Mouse (Mus musculus): ENCODE data around the gene Stk32c. TPM values are rescaled to one million over a fixed set of nuclear protein-coding genes. Genes with fewer than 3 reads are reported as not detected.
A peak's percentile ranks its signal among the peaks of the same experiment; 100 is the strongest.

Gene Stk32c
- polyA plus RNA-seq, 1 experiment from 2014 or later, result 1.2 TPM

- no peak overlapping the region for H3K4me2 ChIP-seq (replicated peaks)
- H3K9me3 ChIP-seq (ENCODE audit: control insufficient read depth, low read length), result no peaks in the 10 kb centered on the region
- peaks cover 28% of the 10 kb centered on the region for H3K4me1 ChIP-seq (replicated peaks; ENCODE audit: control insufficient read depth, insufficient read depth, low read length)
- no peaks in the 10 kb centered on the region for H3K27me3 ChIP-seq (ENCODE audit: control insufficient read depth, insufficient read depth, low read length)
- H3K4me3 ChIP-seq (replicated peaks; ENCODE audit: low read length), result no peak overlapping the region
- ATAC-seq (ENCODE audit: low FRiP score), result no peak
- DNase-seq (ENCODE audit: low spot score), result no peak
- no peak overlapping the region for H3K9ac ChIP-seq
- no peaks in the 10 kb centered on the region for H3K36me3 ChIP-seq (replicated peaks; ENCODE audit: control insufficient read depth, insufficient read depth)
- no peak overlapping the region; the same call in 1 of the 2 replicates for H3K27ac ChIP-seq
- 40% methylated on average over 4 of the region's 4 CpGs for WGBS
Observed at GRCm38 (mm10) chr7:139147360-139147759, 65.7 kb downstream of the Stk32c start.

GRCm38 (mm10) chr7:139145891-139146290 is 67.2 kb downstream of the Stk32c start:
- Histone ChIP-seq H3K9ac (no peak overlapping the region), H3K27ac (no peak overlapping the region), H3K4me2 (replicated peaks) (no peak overlapping the region), H3K4me3 (replicated peaks; ENCODE audit: low read length) (no peak overlapping the region), H3K27me3 (ENCODE audit: control insufficient read depth, insufficient read depth, low read length) (no peaks in the 10 kb centered on the region), H3K4me1 (replicated peaks; ENCODE audit: control insufficient read depth, insufficient read depth, low read length) (peaks cover 20% of the 10 kb centered on the region), H3K9me3 (ENCODE audit: control insufficient read depth, low read length) (no peaks in the 10 kb centered on the region), H3K36me3 (replicated peaks; ENCODE audit: control insufficient read depth, insufficient read depth) (no peaks in the 10 kb centered on the region)
- 16% methylated on average over 7 of the region's 7 CpGs for WGBS
- ATAC-seq (ENCODE audit: low FRiP score) (no peak), DNase-seq (ENCODE audit: low spot score) (no peak)

GRCm38 (mm10) chr7:139143785-139144184 is 69.3 kb downstream of the Stk32c start:
- 55% methylated on average over 1 of the region's 1 CpGs for WGBS
- no peaks in the 10 kb centered on the region for H3K27me3 ChIP-seq (ENCODE audit: control insufficient read depth, insufficient read depth, low read length)
- no peak overlapping the region for H3K4me3 ChIP-seq (replicated peaks; ENCODE audit: low read length)
- no peak overlapping the region for H3K9ac ChIP-seq
- ATAC-seq (ENCODE audit: low FRiP score) (no peak), DNase-seq (ENCODE audit: low spot score) (no peak)
- H3K4me1 ChIP-seq (replicated peaks; ENCODE audit: control insufficient read depth, insufficient read depth, low read length), result peaks cover 32% of the 10 kb centered on the region
- no peak overlapping the region for H3K27ac ChIP-seq
- H3K9me3 ChIP-seq (ENCODE audit: control insufficient read depth, low read length), result no peaks in the 10 kb centered on the region
- no peak overlapping the region for H3K4me2 ChIP-seq (replicated peaks)
- H3K36me3 ChIP-seq (replicated peaks; ENCODE audit: control insufficient read depth, insufficient read depth), result no peaks in the 10 kb centered on the region

- H3K27ac ChIP-seq, result peak overlapping the region; percentile 23; the same call in 1 of the 2 replicates
- WGBS, result 5% methylated on average over 11 of the region's 11 CpGs
- peak overlapping the region; percentile 5; the same call in 1 of the 2 replicates for H3K9ac ChIP-seq
- peak; percentile 40 for DNase-seq (ENCODE audit: low spot score)
- H3K4me2 ChIP-seq (replicated peaks), result no peak overlapping the region
- no peak overlapping the region for H3K4me3 ChIP-seq (replicated peaks; ENCODE audit: low read length)
- H3K4me1 ChIP-seq (replicated peaks; ENCODE audit: control insufficient read depth, insufficient read depth, low read length), result peaks cover 35% of the 10 kb centered on the region
- no peaks in the 10 kb centered on the region for H3K9me3 ChIP-seq (ENCODE audit: control insufficient read depth, low read length)
- no peaks in the 10 kb centered on the region for H3K36me3 ChIP-seq (replicated peaks; ENCODE audit: control insufficient read depth, insufficient read depth)
- H3K27me3 ChIP-seq (ENCODE audit: control insufficient read depth, insufficient read depth, low read length), result no peaks in the 10 kb centered on the region
- peak; percentile 69; the same call in 1 of the 2 replicates for ATAC-seq (ENCODE audit: low FRiP score)
Observed at GRCm38 (mm10) chr7:139139921-139140461, 73.1 kb downstream of the Stk32c start.

- 60% methylated on average over 5 of the region's 5 CpGs for WGBS
- Histone ChIP-seq H3K9me3 (ENCODE audit: control insufficient read depth, low read length) (no peaks in the 10 kb centered on the region), H3K4me1 (replicated peaks; ENCODE audit: control insufficient read depth, insufficient read depth, low read length) (peaks cover 39% of the 10 kb centered on the region), H3K27me3 (ENCODE audit: control insufficient read depth, insufficient read depth, low read length) (no peaks in the 10 kb centered on the region), H3K4me2 (replicated peaks) (no peak overlapping the region), H3K4me3 (replicated peaks; ENCODE audit: low read length) (no peak overlapping the region), H3K9ac (no peak overlapping the region), H3K36me3 (replicated peaks; ENCODE audit: control insufficient read depth, insufficient read depth) (no peaks in the 10 kb centered on the region), H3K27ac (peak overlapping the region; percentile 65)
- DNase-seq (ENCODE audit: low spot score), result peak; percentile 50
- no peak for ATAC-seq (ENCODE audit: low FRiP score)
Observed at GRCm38 (mm10) chr7:139136906-139137491, 76.1 kb downstream of the Stk32c start.

DNA sequence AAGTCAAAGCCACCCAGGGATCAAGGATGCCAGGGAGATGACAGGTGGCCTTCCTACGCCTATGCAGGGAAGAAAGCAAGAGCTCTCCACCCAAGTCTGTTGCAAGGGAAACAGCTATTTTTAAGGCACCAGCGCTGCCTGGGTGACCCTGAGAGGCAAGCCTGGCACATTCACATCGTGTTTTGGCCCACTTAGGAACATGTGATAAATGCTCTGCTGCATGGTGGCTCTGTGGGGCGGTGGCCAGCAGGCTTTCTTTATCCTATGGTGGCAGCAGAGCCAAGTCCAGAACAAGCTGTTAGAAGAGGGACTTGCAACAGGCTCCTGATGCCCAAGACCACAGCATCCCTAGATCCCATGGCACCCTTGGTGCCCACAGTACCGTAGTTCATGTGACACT is 77.9 kb downstream of the Stk32c start:
- Histone ChIP-seq H3K4me1 (replicated peaks; ENCODE audit: control insufficient read depth, insufficient read depth, low read length) (peaks cover 42% of the 10 kb centered on the region), H3K36me3 (replicated peaks; ENCODE audit: control insufficient read depth, insufficient read depth) (no peaks in the 10 kb centered on the region), H3K9me3 (ENCODE audit: control insufficient read depth, low read length) (no peaks in the 10 kb centered on the region), H3K27me3 (ENCODE audit: control insufficient read depth, insufficient read depth, low read length) (no peaks in the 10 kb centered on the region), H3K4me2 (replicated peaks) (no peak overlapping the region), H3K27ac (no peak overlapping the region), H3K4me3 (replicated peaks; ENCODE audit: low read length) (no peak overlapping the region), H3K9ac (no peak overlapping the region)
- no peak for DNase-seq (ENCODE audit: low spot score)
- no peak for ATAC-seq (ENCODE audit: low FRiP score)
- 84% methylated on average over 5 of the region's 5 CpGs for WGBS

DNA sequence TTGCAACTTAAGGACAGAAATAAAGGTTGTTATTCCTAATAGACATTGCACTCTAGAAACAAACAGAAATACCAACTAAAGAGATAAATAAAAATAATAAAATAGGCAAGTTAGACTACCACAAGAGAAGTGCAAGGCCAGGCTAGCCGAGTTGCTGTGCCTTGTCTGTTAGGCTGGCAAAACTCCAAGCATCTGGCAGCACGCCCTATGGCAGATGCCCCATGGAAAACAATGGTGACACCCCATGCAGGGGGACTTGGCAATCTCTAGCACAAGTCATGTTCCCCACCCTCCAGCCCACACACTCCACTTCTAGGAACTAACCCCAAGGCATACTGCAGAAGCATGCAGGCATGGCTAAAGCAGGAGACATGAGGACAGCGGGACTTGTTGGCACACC is 79.7 kb downstream of the Stk32c start:
- Histone ChIP-seq H3K36me3 (replicated peaks; ENCODE audit: control insufficient read depth, insufficient read depth) (no peaks in the 10 kb centered on the region), H3K4me1 (replicated peaks; ENCODE audit: control insufficient read depth, insufficient read depth, low read length) (peaks cover 34% of the 10 kb centered on the region), H3K27me3 (ENCODE audit: control insufficient read depth, insufficient read depth, low read length) (no peaks in the 10 kb centered on the region), H3K27ac (no peak overlapping the region), H3K9ac (no peak overlapping the region), H3K9me3 (ENCODE audit: control insufficient read depth, low read length) (no peaks in the 10 kb centered on the region), H3K4me2 (replicated peaks) (no peak overlapping the region), H3K4me3 (replicated peaks; ENCODE audit: low read length) (no peak overlapping the region)
- ATAC-seq (ENCODE audit: low FRiP score) (no peak), DNase-seq (ENCODE audit: low spot score) (peak; percentile 60)
- 55% methylated on average over 3 of the region's 3 CpGs for whole genome bisulfite sequencing

GRCm38 (mm10) chr7:139131538-139131937 is 81.6 kb downstream of the Stk32c start:
- Histone ChIP-seq H3K27me3 (ENCODE audit: control insufficient read depth, insufficient read depth, low read length) (no peaks in the 10 kb centered on the region), H3K4me2 (replicated peaks) (no peak overlapping the region), H3K27ac (no peak overlapping the region), H3K9ac (no peak overlapping the region), H3K4me3 (replicated peaks; ENCODE audit: low read length) (no peak overlapping the region), H3K36me3 (replicated peaks; ENCODE audit: control insufficient read depth, insufficient read depth) (no peaks in the 10 kb centered on the region), H3K4me1 (replicated peaks; ENCODE audit: control insufficient read depth, insufficient read depth, low read length) (peaks cover 22% of the 10 kb centered on the region), H3K9me3 (ENCODE audit: control insufficient read depth, low read length) (no peaks in the 10 kb centered on the region)
- no peak for DNase-seq (ENCODE audit: low spot score)
- no peak for ATAC-seq (ENCODE audit: low FRiP score)
- WGBS, result 69% methylated on average over 8 of the region's 8 CpGs

- 0 out of 2 replicates have a peak overlapping the region, but pooled peaks have one; percentile 16 for H3K27ac ChIP-seq
- ATAC-seq (ENCODE audit: low FRiP score) (no peak), DNase-seq (ENCODE audit: low spot score) (no peak)
Observed at GRCm38 (mm10) chr7:139130361-139130760, 82.7 kb downstream of the Stk32c start.

More at GRCm38 (mm10) chr7:139130361-139130760, 82.7 kb downstream of the Stk32c start:
- no peak overlapping the region for H3K4me2 ChIP-seq (replicated peaks)
- no peak overlapping the region for H3K9ac ChIP-seq
- WGBS, result 23% methylated on average over 6 of the region's 6 CpGs
- H3K4me3 ChIP-seq (replicated peaks; ENCODE audit: low read length), result no peak overlapping the region
- no peaks in the 10 kb centered on the region for H3K36me3 ChIP-seq (replicated peaks; ENCODE audit: control insufficient read depth, insufficient read depth)
- H3K27me3 ChIP-seq (ENCODE audit: control insufficient read depth, insufficient read depth, low read length), result no peaks in the 10 kb centered on the region
- H3K9me3 ChIP-seq (ENCODE audit: control insufficient read depth, low read length), result no peaks in the 10 kb centered on the region
- peaks cover 15% of the 10 kb centered on the region for H3K4me1 ChIP-seq (replicated peaks; ENCODE audit: control insufficient read depth, insufficient read depth, low read length)

Data from hindbrain, embryonic 14.5 days (tissue).